Mouse (Mus musculus) lung, embryonic 15.5 days (tissue): ENCODE results near the gene Tnnt1. TPM values are rescaled to one million over a fixed set of nuclear protein-coding genes. Genes with fewer than 3 reads are reported as not detected.

Experiments
- ATAC-seq: fragments of 200-750 bp; cut with Nextera tagmentation; 2 replicates; pipeline ENCODE4 v1.8.0; 2017; ENCODE audit warnings: moderate number of reproducible peaks, borderline replicate concordance; ENCODE audit not compliant: low FRiP score, low TSS enrichment; ENCODE audit errors: extremely low read depth
- H3K27ac ChIP-seq: fragments of 300-500 bp; sonication (generic); 2 replicates; pipeline ENCODE4 v1.5.1; 2015; ENCODE audit warnings: moderate library complexity, mild to moderate bottlenecking, inconsistent platforms
- H3K27me3 ChIP-seq: fragments of 300-500 bp; sonication (generic); 2 replicates; pipeline ENCODE4 v1.6.1; 2015; ENCODE audit warnings: inconsistent platforms
- H3K36me3 ChIP-seq: fragments of 300-500 bp; sonication (generic); 2 replicates; pipeline ENCODE4 v1.6.1; 2015; ENCODE audit warnings: inconsistent platforms
- H3K4me1 ChIP-seq: fragments of 300-500 bp; sonication (generic); 2 replicates; pipeline ENCODE4 v1.6.1; 2015; ENCODE audit warnings: inconsistent platforms
- H3K4me2 ChIP-seq: fragments of 300-500 bp; sonication (generic); 2 replicates; pipeline ENCODE4 v1.6.1; 2015; ENCODE audit warnings: inconsistent platforms, mild to moderate bottlenecking, moderate library complexity
- H3K4me3 ChIP-seq: fragments of 300-500 bp; sonication (generic); 2 replicates; pipeline ENCODE4 v1.5.1; 2015; ENCODE audit warnings: mild to moderate bottlenecking, inconsistent platforms
- H3K9ac ChIP-seq: fragments of 300-500 bp; sonication (generic); 2 replicates; pipeline ENCODE4 v1.6.1; 2015; ENCODE audit warnings: inconsistent platforms
- H3K9me3 ChIP-seq: fragments of 300-500 bp; sonication (generic); 2 replicates; pipeline ENCODE4 v1.6.1; 2016; ENCODE audit warnings: inconsistent platforms
- WGBS: fragments of 180-500 bp; shearing (Covaris S2); methylation state at CpG from one replicate; pipeline ENCODE4 v1.1.7; 2015; 5-methylcytosine and 5-hydroxymethylcytosine counted together
- polyA plus RNA-seq: library from polyadenylated mRNA; unstranded; fragments of >200 nt; fragmentation: Nextera tagmentation; extraction: Ambion mirVana; gene quantifications from 2 replicates; pipeline ENCODE4 v1.2.1, GENCODE M21; 2015

Gene Tnnt1
- polyA plus RNA-seq, 1 experiment from 2014 or later: 23.1 TPM

- Histone ChIP-seq H3K9ac (no peak overlapping the region), H3K9me3 (no peaks in the 10 kb centered on the region), H3K4me1 (peaks cover 27% of the 10 kb centered on the region), H3K27ac (0 out of 2 replicates have a peak overlapping the region, but pooled peaks have one; percentile 96), H3K4me2 (no peak overlapping the region), H3K36me3 (no peaks in the 10 kb centered on the region), H3K27me3 (no peaks in the 10 kb centered on the region), H3K4me3 (no peak overlapping the region)
- ATAC-seq: no peak
- 77% methylated on average over 4 of the region's 4 CpGs for WGBS
Observed at GRCm38 (mm10) chr7:4503100-4503499, 13.1 kb downstream of the Tnnt1 start.

DNA sequence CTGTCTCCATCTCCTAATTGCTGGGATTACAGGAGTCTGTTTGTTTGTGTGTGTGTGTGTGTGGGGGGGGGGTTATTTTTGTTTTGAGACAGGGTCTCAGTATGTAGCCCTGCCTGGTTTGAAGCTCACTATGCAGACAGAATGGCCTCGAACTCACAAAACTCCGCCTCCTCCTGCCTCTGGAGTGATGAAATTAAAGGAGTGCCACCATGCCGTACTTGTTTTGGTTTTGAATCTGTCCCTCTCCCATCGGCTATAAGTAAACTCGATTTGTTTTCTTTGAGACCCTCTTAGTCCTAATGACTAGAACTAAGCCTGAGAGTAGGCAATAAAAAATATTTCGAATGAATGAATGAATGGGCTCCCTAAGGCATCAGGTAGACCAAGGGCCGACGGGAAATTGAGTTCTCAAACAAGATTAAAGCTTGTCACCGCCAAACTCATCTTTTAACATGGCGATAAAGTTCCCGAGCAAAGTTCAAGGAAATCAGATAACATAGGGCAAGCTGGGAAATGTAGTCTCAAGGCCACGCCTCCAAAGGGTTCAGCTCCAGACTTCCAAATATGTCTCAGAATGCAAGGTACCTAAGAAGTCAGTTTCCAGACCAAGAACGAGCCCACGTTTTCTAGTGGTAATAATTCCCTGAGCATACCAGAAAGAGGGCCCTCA lies 13.6 kb downstream of the Tnnt1 start:
- Histone ChIP-seq H3K27ac (peak overlapping the region; percentile 96), H3K36me3 (no peaks in the 10 kb centered on the region), H3K9ac (peak overlapping the region; percentile 89), H3K4me2 (peak overlapping the region; percentile 76), H3K27me3 (no peaks in the 10 kb centered on the region), H3K4me3 (peak overlapping the region; percentile 95), H3K9me3 (no peaks in the 10 kb centered on the region), H3K4me1 (peaks cover 32% of the 10 kb centered on the region)
- no peak for ATAC-seq
- WGBS: 10% methylated on average over 14 of the region's 14 CpGs

DNA sequence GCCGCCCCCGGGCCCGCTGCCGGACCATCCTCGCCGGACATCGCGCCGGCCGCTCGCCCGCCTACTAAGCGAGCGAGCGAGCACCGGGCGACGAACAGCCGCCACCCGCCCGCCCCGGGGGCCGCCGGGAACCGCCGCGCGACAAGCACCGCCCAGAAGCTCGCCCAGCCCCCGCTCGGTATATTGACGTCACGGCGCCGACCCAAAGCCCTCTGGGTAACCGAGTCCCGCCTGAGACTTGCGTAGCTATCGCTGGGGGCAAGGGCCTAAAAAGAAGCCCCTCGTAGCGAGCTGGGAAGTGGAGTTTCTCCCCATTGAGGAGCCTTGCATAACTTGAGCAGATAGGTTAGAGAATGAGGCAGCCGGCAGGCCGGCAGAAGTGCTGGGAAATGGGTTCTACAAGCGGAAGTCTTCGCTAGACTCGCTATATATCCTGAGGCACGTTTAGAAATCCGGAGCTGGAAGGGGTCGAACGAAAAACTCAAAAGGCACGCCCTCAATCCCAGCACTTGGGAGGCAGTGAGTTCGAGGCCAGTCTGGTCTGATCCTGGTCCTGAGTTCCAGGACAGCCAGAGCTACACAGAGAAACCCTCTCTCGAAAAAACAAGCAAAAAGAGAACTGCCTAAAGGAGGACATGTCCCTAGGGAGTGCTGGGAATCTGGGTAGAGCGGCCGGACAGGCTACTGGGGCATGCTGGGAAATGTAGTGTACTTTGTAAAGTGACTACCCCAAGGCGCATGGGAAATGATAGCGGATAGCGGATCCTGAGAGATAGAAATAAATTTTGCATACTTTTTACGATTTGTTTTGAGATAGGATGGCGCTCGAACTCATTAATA lies 14.4 kb downstream of the Tnnt1 start, which contains the start of gene Ppp1r12c:
TSS of gene Ppp1r12c (minus strand) at position 123 of the 840 bp plus-strand sequence.
- Histone ChIP-seq H3K36me3 (no peaks in the 10 kb centered on the region; the same call in 1 of the 2 replicates), H3K4me1 (peaks cover 32% of the 10 kb centered on the region), H3K27me3 (no peaks in the 10 kb centered on the region), H3K4me2 (peak within 1 kb of the TSS; percentile 76), H3K9me3 (no peaks in the 10 kb centered on the region), H3K4me3 (peak within 1 kb of the TSS; percentile 95), H3K9ac (peak within 1 kb of the TSS; percentile 89), H3K27ac (peak within 1 kb of the TSS; percentile 96)
- WGBS: under 1% methylated on average over 61 of the region's 62 CpGs
- ATAC-seq: peak; percentile 94

GRCm38 (mm10) chr7:4500892-4501471 lies 15.2 kb downstream of the Tnnt1 start:
- H3K27ac ChIP-seq: peak overlapping the region; percentile 96
- H3K4me3 ChIP-seq: peak overlapping the region; percentile 95
- H3K27me3 ChIP-seq: no peaks in the 10 kb centered on the region
- H3K9me3 ChIP-seq: no peaks in the 10 kb centered on the region
- H3K4me1 ChIP-seq: peaks cover 32% of the 10 kb centered on the region
- H3K4me2 ChIP-seq: peak overlapping the region; percentile 76
- peaks cover 7% of the 10 kb centered on the region for H3K36me3 ChIP-seq
- H3K9ac ChIP-seq: peak overlapping the region; percentile 89
- ATAC-seq: peak; percentile 52; the same call in 1 of the 2 replicates
- under 1% methylated on average over 32 of the region's 52 CpGs for WGBS

- Histone ChIP-seq H3K4me3 (no peak overlapping the region), H3K9me3 (no peaks in the 10 kb centered on the region), H3K4me2 (peak overlapping the region; percentile 76), H3K27ac (no peak overlapping the region), H3K9ac (no peak overlapping the region), H3K27me3 (no peaks in the 10 kb centered on the region), H3K4me1 (peaks cover 32% of the 10 kb centered on the region), H3K36me3 (peaks cover 21% of the 10 kb centered on the region)
- ATAC-seq: no peak
- WGBS: 87% methylated on average over 4 of the region's 4 CpGs
Observed at GRCm38 (mm10) chr7:4499034-4499433, 17.1 kb downstream of the Tnnt1 start.

DNA sequence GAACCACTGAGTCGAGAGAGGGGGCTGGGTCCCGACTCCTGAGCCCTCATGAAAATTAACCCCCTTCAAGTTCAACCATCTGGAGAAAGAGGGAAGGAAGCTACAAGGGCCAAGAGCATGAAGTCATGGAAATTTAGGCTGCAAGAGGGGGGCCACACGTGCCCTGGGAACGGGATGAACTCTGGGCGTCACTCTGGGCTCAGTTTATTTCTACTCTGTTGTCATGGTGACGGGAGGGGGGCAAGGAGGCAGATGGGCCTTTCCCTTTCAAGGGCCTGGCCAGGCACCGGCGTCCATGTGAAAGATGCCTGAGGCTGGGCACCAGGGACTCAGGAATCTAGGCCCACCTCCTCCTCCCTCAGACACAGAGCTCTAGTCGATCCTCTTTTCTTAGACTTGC lies 17.9 kb downstream of the Tnnt1 start:
- peak overlapping the region; percentile 76; the same call in 1 of the 2 replicates for H3K4me2 ChIP-seq
- no peaks in the 10 kb centered on the region for H3K27me3 ChIP-seq
- no peaks in the 10 kb centered on the region for H3K9me3 ChIP-seq
- H3K9ac ChIP-seq: no peak overlapping the region; the same call in 1 of the 2 replicates
- peaks cover 32% of the 10 kb centered on the region for H3K4me1 ChIP-seq
- H3K36me3 ChIP-seq: peaks cover 27% of the 10 kb centered on the region
- no peak for ATAC-seq
- H3K4me3 ChIP-seq: no peak overlapping the region
- H3K27ac ChIP-seq: 0 out of 2 replicates have a peak overlapping the region, but pooled peaks have one; percentile 37
- WGBS: 16% methylated on average over 9 of the region's 9 CpGs

GRCm38 (mm10) chr7:4497271-4497903 lies 18.8 kb downstream of the Tnnt1 start:
- Histone ChIP-seq H3K9ac (no peak overlapping the region), H3K27me3 (no peaks in the 10 kb centered on the region), H3K4me2 (no peak overlapping the region), H3K36me3 (peaks cover 31% of the 10 kb centered on the region), H3K4me3 (no peak overlapping the region), H3K27ac (no peak overlapping the region), H3K9me3 (no peaks in the 10 kb centered on the region), H3K4me1 (peaks cover 38% of the 10 kb centered on the region)
- WGBS: 89% methylated on average over 9 of the region's 9 CpGs
- ATAC-seq: no peak

GRCm38 (mm10) chr7:4496468-4496867 lies 19.7 kb downstream of the Tnnt1 start:
- peaks cover 31% of the 10 kb centered on the region for H3K36me3 ChIP-seq
- no peaks in the 10 kb centered on the region for H3K27me3 ChIP-seq
- WGBS: 92% methylated on average over 3 of the region's 3 CpGs
- H3K4me1 ChIP-seq: peaks cover 42% of the 10 kb centered on the region
- ATAC-seq: no peak
- H3K4me3 ChIP-seq: no peak overlapping the region
- no peaks in the 10 kb centered on the region for H3K9me3 ChIP-seq
- no peak overlapping the region for H3K27ac ChIP-seq
- no peak overlapping the region for H3K9ac ChIP-seq
- H3K4me2 ChIP-seq: no peak overlapping the region

DNA sequence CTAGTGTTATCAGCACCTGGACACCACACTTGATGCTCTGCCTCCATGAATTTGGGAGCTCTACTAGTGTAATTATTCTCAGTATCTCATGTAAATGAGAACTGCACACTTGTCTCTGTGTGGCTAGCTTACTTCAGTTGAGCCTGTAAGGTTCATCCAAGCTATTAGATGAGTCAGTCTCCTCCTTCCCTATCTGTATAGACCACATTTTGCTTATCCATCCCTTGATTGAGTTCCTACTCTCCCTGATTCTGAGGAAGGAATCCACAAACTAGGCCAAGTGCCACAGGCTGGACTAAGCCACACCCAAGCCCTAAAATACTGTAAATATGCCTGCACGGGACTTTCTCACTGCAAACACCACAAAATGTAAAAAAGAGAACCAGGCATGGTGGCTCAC lies 22.2 kb downstream of the Tnnt1 start:
- peaks cover 41% of the 10 kb centered on the region for H3K36me3 ChIP-seq

DNA sequence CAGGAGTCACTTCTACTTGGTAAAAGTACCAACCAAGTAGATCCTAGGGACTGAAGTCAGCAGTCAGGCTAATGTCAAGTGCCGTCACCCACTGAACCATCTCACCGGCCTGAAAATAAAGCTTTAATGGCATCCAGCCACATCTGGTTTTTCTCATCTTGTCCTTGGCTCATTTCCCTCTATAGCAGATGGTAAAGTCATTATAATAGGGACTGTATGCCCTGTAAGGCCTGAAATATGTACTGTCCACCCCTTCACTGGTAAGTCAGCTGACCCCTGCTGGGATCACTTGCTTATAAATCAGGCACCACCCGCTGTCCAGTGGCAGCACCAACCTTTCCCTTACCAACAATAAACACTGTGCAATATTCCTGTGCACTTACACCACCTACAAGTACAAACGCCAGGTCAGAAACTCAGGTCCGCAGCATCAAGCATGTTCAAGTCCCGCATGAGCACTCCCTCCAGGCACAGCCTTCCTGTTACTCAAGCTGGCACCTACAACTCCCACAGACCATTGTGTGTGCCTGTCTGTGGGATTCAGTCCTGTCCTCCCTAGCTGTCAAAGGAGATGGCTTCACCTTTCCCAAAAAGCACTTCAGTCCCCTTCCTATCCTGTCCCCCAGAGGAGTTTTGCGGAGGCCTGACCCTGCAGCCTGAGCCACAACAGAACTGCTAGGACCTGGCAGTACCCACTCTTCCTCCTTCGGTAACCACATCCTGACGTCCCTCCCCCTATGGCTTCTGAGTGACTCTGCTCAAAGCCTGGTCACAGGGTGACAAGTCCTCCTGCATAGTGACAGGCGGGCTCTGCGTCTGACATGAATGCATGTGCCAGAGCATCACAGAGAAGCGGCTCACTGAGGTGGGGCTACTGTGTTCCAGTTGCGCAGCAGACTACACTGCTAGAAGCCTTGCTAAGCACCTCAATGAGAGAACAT lies 23.6 kb downstream of the Tnnt1 start:
- Histone ChIP-seq H3K4me2 (no peak overlapping the region), H3K4me1 (peaks cover 14% of the 10 kb centered on the region), H3K9ac (no peak overlapping the region), H3K36me3 (peaks cover 50% of the 10 kb centered on the region), H3K4me3 (no peak overlapping the region), H3K27ac (no peak overlapping the region), H3K9me3 (no peaks in the 10 kb centered on the region), H3K27me3 (no peaks in the 10 kb centered on the region)
- peak; percentile 45; the same call in 1 of the 2 replicates for ATAC-seq
- WGBS: 78% methylated on average over 13 of the region's 13 CpGs

More for the DNA sequence above, 22.2 kb downstream of the Tnnt1 start:
- H3K4me2 ChIP-seq: no peak overlapping the region
- no peak overlapping the region for H3K27ac ChIP-seq
- no peak overlapping the region for H3K4me3 ChIP-seq
- H3K27me3 ChIP-seq: no peaks in the 10 kb centered on the region
- H3K9me3 ChIP-seq: no peaks in the 10 kb centered on the region
- H3K4me1 ChIP-seq: peaks cover 28% of the 10 kb centered on the region
- no peak for ATAC-seq
- H3K9ac ChIP-seq: no peak overlapping the region
- WGBS: 69% methylated on average over 1 of the region's 1 CpGs
